Mouse (Mus musculus) kidney, adult 2 months (tissue): ENCODE data around the gene Susd4.

Experiments
- CTCF ChIP-seq: fragments of 200-500 bp; conservative IDR thresholded peaks from 2 replicates; pipeline ENCODE4 v1.5.1; 2011; ENCODE audit warnings: low read depth, mild to moderate bottlenecking, control low read depth, low read length, moderate library complexity, mixed read lengths; ENCODE audit not compliant: insufficient read depth, insufficient read length
- POLR2A ChIP-seq: fragments of 200-500 bp; IDR thresholded peaks from one replicate; pipeline ENCODE4 v1.6.1; 2011; ENCODE audit warnings: low read depth, low read length, control low read depth

DNA sequence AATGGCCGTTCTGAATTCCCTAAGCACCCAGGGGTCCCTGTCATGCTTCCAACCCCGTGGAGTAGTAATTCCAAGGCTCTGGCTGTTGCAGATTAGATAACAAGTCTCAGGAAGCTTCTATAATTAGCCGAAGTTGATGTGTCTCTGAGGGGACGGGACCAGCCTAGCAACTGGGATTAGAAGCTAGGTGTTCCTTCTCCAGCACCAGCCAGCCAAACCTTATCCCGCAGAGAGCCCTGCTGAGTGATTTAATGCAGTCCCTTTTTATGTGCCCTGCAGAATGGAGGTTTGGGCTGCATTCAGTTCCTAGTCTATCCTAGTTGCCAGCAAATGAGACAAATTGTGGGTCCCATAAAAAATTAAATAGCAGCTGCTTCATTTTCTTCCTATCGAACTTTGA lies 54.0 kb downstream of the Susd4 start:
- TF ChIP-seq POLR2A (no peak), CTCF (no peak)
